In the genomic region with DNA sequence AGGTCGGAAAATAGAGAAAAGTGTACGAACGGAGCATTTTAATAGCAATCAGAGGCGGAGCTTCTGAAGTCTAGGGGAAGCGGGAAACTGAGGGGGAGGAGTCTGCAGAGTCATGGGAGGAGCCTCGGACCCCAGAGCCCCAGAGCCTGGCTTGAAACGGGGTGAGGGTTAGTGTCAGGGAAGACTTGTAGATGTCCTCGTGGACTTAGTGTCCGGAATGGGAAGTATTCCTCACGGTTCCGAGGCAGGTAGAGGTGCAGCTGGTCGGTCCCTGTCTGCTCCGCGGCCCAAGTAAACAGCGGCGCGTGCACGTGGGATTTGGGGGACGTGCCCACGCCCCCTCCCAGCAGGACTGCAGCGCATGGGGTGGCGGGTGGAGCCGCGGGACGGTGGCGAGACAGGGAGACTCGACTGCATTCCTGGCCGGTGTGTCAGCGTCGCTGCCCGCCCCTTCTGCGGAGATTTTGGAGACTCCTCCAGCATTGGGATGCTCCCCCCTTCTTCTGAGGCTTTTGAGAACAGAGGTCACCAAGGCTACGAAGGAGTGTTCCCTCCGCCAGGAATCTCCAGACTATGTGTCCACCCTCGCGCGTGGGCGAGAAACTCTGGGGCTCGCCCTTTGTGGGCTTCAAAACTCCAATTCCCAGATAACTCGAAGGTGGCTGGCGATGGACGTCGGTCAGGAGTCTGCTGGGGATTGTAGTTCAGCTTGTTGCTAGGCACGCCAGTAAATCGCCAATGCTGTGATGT, we compare ENCODE assay signal across 8 mouse cellular contexts. TPM values are rescaled to one million over a fixed set of nuclear protein-coding genes. Genes with fewer than 3 reads are reported as not detected.
A peak's percentile ranks its signal among the peaks of the same experiment; 100 is the strongest.
DNase-seq lines count a peak whose midpoint lies in the region; ATAC-seq lines count a peak whose summit lies in the region.

No protein-coding gene starts in this region.

- peak; percentile 58 for ATAC-seq in inflammation-experienced regulatory T-cells, adult 6 months
- ATAC-seq in megakaryocyte-erythroid progenitor cell, adult 5-6 weeks (replicated peaks; ENCODE audit: low FRiP score, low TSS enrichment, poor library complexity, severe bottlenecking), result peak; percentile 66

- intact Hi-C loops in gastrocnemius, postnatal 14 days (cut with DNase I; ENCODE audit: low total_unique reads), result no loop called here
- intact Hi-C loops in left cerebral cortex, postnatal 36 days (cut with DNase I), result no loop called here

- DNase-seq in spleen, adult 18-20 months, result peak; percentile 46 to 70
- no peak for DNase-seq in spleen, adult 12 weeks (ENCODE audit: low spot score)
- DNase-seq in embryo, embryonic 11.5 days (ENCODE audit: low read depth, low spot score), result peak; percentile 76
- DNase-seq in gastrocnemius, postnatal 14 days, result peak; percentile 74
- peak; percentile 74 to 75 for DNase-seq in left cerebral cortex, postnatal 36 days (ENCODE audit: low spot score in 2 of 2)
- peak; percentile 60 to 78 for DNase-seq in spleen, postnatal 10 days (ENCODE audit: low spot score in 2 of 2)

RNA-seq across cellular contexts. Expression of gene Ppp1r13l, which starts 0.5 kb away (rescaled TPM):
- total RNA-seq in gastrocnemius, postnatal 14 days (2021), result 1 to 10 TPM; 1.7 to 2.9 TPM
- polyA plus RNA-seq in inflammation-experienced regulatory T-cells, adult 6 months (2017; shearing (Covaris generic)), result not detected
- 1 to 10 TPM; 5.1 to 7.9 TPM for total RNA-seq in left cerebral cortex, postnatal 36 days (2021)
- total RNA-seq in megakaryocyte-erythroid progenitor cell, adult 5-6 weeks (2014; fragmentation: Nextera tagmentation), result 4.3 and 6.5 TPM in 2 replicates
- 0.30 TPM in 1 of 2 replicates, not detected in the other for total RNA-seq in megakaryocyte-erythroid progenitor cell, adult 5-6 weeks (2017)

RNA-seq across cellular contexts. Expression of gene Cd3eap, which starts 0.8 kb away (rescaled TPM):
- total RNA-seq in gastrocnemius, postnatal 14 days (2021), result 1 to 10 TPM; 7.4 to 8.2 TPM
- 10 to 100 TPM in 2 of 3 experiments, 1 to 10 TPM in 1; 8.9 to 22.4 (median 17.6) TPM for polyA plus RNA-seq in inflammation-experienced regulatory T-cells, adult 6 months (2017; shearing (Covaris generic))
- 10 to 100 TPM; 17.3 to 17.6 TPM for total RNA-seq in left cerebral cortex, postnatal 36 days (2021)
- total RNA-seq in megakaryocyte-erythroid progenitor cell, adult 5-6 weeks (2014; fragmentation: Nextera tagmentation), result 17.2 and 36.6 TPM in 2 replicates
- total RNA-seq in megakaryocyte-erythroid progenitor cell, adult 5-6 weeks (2017), result 34.9 and 47.7 TPM in 2 replicates

RNA-seq across cellular contexts. Expression of gene Ercc1, which starts 15.5 kb away (rescaled TPM):
- 10 to 100 TPM; 26.7 to 28.7 TPM for total RNA-seq in gastrocnemius, postnatal 14 days (2021)
- 10 to 100 TPM; 51.1 to 68.7 (median 55.2) TPM for polyA plus RNA-seq in inflammation-experienced regulatory T-cells, adult 6 months (2017; shearing (Covaris generic))
- total RNA-seq in left cerebral cortex, postnatal 36 days (2021), result 10 to 100 TPM; 35.6 to 41.8 TPM
- total RNA-seq in megakaryocyte-erythroid progenitor cell, adult 5-6 weeks (2014; fragmentation: Nextera tagmentation), result 31.3 and 51.5 TPM in 2 replicates
- 19.8 and 23.8 TPM in 2 replicates for total RNA-seq in megakaryocyte-erythroid progenitor cell, adult 5-6 weeks (2017)

RNA-seq across cellular contexts. Expression of gene Ercc2, which starts 21.7 kb away (rescaled TPM):
- total RNA-seq in gastrocnemius, postnatal 14 days (2021), result 1 to 10 TPM; 6.1 to 7.8 TPM
- 10 to 100 TPM in 2 of 3 experiments, 1 to 10 TPM in 1; 7.8 to 10.9 (median 10.8) TPM for polyA plus RNA-seq in inflammation-experienced regulatory T-cells, adult 6 months (2017; shearing (Covaris generic))
- total RNA-seq in left cerebral cortex, postnatal 36 days (2021), result 10 to 100 TPM; 26.1 to 40.0 TPM
- total RNA-seq in megakaryocyte-erythroid progenitor cell, adult 5-6 weeks (2014; fragmentation: Nextera tagmentation), result 27.7 and 39.0 TPM in 2 replicates
- total RNA-seq in megakaryocyte-erythroid progenitor cell, adult 5-6 weeks (2017), result 18.7 and 21.2 TPM in 2 replicates

RNA-seq across cellular contexts. Expression of gene Klc3, which starts 43.8 kb away (rescaled TPM):
- under 1 TPM in 1 of 2 experiments, not detected in 1; 0.11 TPM for total RNA-seq in gastrocnemius, postnatal 14 days (2021)
- polyA plus RNA-seq in inflammation-experienced regulatory T-cells, adult 6 months (2017; shearing (Covaris generic)), result 1 to 10 TPM; 1.5 to 4.8 (median 2.7) TPM
- 1 to 10 TPM; 2.6 to 3.3 TPM for total RNA-seq in left cerebral cortex, postnatal 36 days (2021)
- total RNA-seq in megakaryocyte-erythroid progenitor cell, adult 5-6 weeks (2014; fragmentation: Nextera tagmentation), result not detected in 2 replicates
- total RNA-seq in megakaryocyte-erythroid progenitor cell, adult 5-6 weeks (2017), result 0.61 TPM in 1 of 2 replicates, not detected in the other
